Mouse (Mus musculus): ENCODE data around the gene Sowaha. TPM values are rescaled to one million over a fixed set of nuclear protein-coding genes. Genes with fewer than 3 reads are reported as not detected.
A peak's percentile ranks its signal among the peaks of the same experiment; 100 is the strongest.

The Sowaha gene
- polyA plus RNA-seq, 1 experiment: 0.86 TPM

- no peak for DNase-seq
- TF ChIP-seq CTCF (IDR thresholded peaks at IDR 0.05; ENCODE audit: insufficient read depth, low read length) (no peak), POLR2A (IDR thresholded peaks at IDR 0.05; ENCODE audit: borderline replicate concordance, extremely low read depth, low read depth, low read length) (no peak)
Observed at GRCm38 (mm10) chr11:53461727-53462126, 18.3 kb downstream of the Sowaha start.

DNA sequence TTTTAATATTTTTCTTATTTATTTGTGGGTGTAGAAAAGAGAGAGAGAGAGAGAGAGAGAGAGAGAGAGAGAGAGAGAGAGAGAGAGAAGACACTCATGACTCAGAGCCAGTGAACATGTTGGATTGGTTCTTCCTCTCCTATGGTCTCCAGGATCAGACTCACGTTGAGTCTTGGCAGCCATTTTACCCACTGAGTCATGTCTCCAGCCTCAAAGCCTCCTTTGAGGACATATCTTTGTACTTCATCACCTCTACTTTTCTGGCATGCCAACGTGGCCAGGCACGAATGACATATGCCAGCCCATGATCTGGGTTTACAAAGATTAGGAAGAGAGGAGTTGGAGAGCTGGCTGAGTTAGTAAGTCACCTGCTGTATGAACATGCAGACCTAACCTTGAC, 19.9 kb downstream of the Sowaha start:
- no peak for TF ChIP-seq CTCF (IDR thresholded peaks at IDR 0.05; ENCODE audit: insufficient read depth, low read length)
- DNase-seq: no peak
- WGBS: 81% methylated on average over 3 of the region's 3 CpGs
- Histone ChIP-seq H3K4me1 (ENCODE audit: control insufficient read depth, insufficient read depth, low read length) (peaks cover 2% of the 10 kb centered on the region), H3K4me3 (replicated peaks; ENCODE audit: extremely low read depth, low read depth, low read length) (no peak overlapping the region)

More at GRCm38 (mm10) chr11:53461727-53462126, 18.3 kb downstream of the Sowaha start:
- WGBS: 49% methylated on average over 5 of the region's 5 CpGs
- H3K4me3 ChIP-seq (replicated peaks; ENCODE audit: extremely low read depth, low read depth, low read length): no peak overlapping the region
- peaks cover 2% of the 10 kb centered on the region for H3K4me1 ChIP-seq (ENCODE audit: control insufficient read depth, insufficient read depth, low read length)

DNA sequence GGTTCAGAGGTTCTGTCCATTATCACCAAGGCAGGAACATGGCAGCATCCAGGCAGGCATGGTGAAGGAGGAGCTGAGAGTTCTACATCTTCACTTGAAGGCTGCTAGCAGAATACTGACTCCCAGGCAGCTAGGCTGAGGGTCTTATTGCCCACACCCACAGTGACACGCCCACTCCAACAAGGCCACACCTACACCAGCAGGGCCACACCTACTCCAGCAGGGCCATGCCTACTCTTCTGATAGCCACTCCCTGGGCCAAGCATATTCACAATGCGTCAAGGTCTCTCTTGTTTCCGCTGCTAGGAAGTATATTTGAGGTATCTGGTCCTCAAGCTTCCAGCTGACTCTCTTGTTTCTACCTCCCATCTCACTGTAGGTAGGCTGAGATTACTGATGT, 21.1 kb downstream of the Sowaha start:
- no peak for TF ChIP-seq POLR2A (IDR thresholded peaks at IDR 0.05; ENCODE audit: borderline replicate concordance, extremely low read depth, low read depth, low read length)
- no peak for TF ChIP-seq CTCF (IDR thresholded peaks at IDR 0.05; ENCODE audit: insufficient read depth, low read length)
- Histone ChIP-seq H3K4me3 (replicated peaks; ENCODE audit: extremely low read depth, low read depth, low read length) (no peak overlapping the region), H3K4me1 (ENCODE audit: control insufficient read depth, insufficient read depth, low read length) (peaks cover 2% of the 10 kb centered on the region)
- 69% methylated on average over 3 of the region's 3 CpGs for WGBS
- DNase-seq: no peak

DNA sequence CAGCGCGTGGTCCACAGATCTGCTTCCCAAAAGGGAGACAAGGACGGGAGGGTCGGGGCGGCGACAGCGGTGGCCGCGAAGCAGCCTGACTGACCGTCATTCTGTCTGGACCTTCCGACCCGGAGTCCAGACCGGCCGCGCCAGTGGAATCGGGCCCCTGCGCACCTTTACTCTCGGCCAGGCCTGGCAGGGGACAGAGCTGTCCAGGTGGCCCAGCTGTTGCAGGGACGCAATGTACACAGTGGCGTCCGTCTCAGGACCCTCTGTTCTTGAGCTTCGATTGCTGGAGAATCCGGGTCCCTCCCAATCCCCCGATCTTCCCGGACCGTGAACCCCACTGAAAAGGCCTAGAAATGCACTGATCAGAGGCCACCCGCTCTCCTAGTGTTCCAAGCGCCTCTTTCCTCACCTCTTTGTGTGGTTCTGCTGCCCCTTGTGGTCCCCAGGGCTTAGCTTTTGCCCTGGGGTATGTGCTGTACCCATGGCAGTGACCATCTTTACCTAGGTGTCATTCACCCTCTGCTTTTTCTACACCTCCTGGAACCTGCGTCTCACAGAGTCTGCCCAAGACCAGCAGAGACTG, 22.6 kb downstream of the Sowaha start:
- Histone ChIP-seq H3K4me1 (ENCODE audit: control insufficient read depth, insufficient read depth, low read length) (peaks cover 2% of the 10 kb centered on the region; the same call in 1 of the 2 replicates), H3K4me3 (replicated peaks; ENCODE audit: extremely low read depth, low read depth, low read length) (peak overlapping the region; percentile 91)
- TF ChIP-seq POLR2A (IDR thresholded peaks at IDR 0.05; ENCODE audit: borderline replicate concordance, extremely low read depth, low read depth, low read length) (no peak), CTCF (IDR thresholded peaks at IDR 0.05; ENCODE audit: insufficient read depth, low read length) (peak; percentile 34; the same call in 1 of the 2 replicates)
- no peak for DNase-seq
- 13% methylated on average over 29 of the region's 29 CpGs for WGBS

DNA sequence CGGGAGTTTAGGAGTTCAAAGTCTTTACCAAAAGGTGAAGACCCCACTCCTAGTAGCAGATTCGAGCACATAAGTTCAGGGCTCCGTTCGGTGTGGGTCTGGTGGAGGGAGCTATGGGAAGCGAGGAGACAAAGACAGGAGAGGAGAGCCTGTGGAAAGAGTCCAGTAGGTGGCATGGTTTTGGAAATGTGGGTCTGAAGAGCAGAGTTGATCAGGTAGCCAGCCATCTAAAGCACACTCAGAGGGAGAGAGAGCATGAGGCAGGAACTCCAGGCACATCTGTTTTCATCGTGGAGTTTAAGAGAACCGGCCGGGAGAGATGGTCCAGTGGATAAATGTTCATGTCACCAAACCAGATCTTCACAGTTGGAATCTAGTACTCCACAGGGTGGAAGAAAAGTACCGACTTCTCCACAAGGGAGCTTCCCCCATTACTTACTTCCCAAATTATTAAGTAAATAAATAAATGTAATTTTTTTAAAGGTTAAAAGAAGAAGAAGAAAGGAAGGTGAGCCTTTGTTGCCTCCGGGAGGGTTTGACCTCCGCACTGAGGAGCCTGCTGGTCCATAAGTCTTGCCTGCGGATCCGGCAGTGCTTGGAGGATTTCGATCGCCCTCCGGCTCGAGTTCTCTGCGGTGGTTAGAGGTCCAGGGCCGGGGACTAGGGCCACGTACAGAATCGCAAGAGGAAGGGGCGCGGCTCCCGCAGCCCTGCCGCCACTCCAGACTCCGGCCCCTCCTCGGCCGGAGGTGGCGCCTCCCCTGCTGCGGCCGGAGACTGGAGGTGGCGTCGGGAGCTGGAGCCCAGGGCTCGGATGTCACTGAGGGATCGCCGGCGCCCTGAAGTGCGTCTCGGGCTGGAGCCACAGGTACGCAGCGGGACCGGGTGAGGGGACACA, 23.4 kb downstream of the Sowaha start, which contains the start of the genes Gm10447 and Shroom1:
Gm10447 (minus strand) TSS at position 637 of the 898 bp plus-strand sequence.
Shroom1 (plus strand) TSS at position 732 of the 898 bp plus-strand sequence.
- peaks cover 2% of the 10 kb centered on the region; the same call in 1 of the 2 replicates for H3K4me1 ChIP-seq (ENCODE audit: control insufficient read depth, insufficient read depth, low read length)
- TF ChIP-seq CTCF (IDR thresholded peaks at IDR 0.05; ENCODE audit: insufficient read depth, low read length) (peak; percentile 22; the same call in 1 of the 2 replicates), POLR2A (IDR thresholded peaks at IDR 0.05; ENCODE audit: borderline replicate concordance, extremely low read depth, low read depth, low read length) (peak; percentile 25; the same call in 1 of the 2 replicates)
- WGBS: 5% methylated on average over 42 of the region's 42 CpGs
- DNase-seq: peak; percentile 66
- H3K4me3 ChIP-seq (replicated peaks; ENCODE audit: extremely low read depth, low read depth, low read length): peak within 1 kb of the TSS; percentile 91

- DNase-seq: no peak
- WGBS: 74% methylated on average over 5 of the region's 5 CpGs
- TF ChIP-seq POLR2A (IDR thresholded peaks at IDR 0.05; ENCODE audit: borderline replicate concordance, extremely low read depth, low read depth, low read length) (no peak), CTCF (IDR thresholded peaks at IDR 0.05; ENCODE audit: insufficient read depth, low read length) (no peak)
- H3K4me3 ChIP-seq (replicated peaks; ENCODE audit: extremely low read depth, low read depth, low read length): no peak overlapping the region
- H3K4me1 ChIP-seq (ENCODE audit: control insufficient read depth, insufficient read depth, low read length): peaks cover 2% of the 10 kb centered on the region; the same call in 1 of the 2 replicates
Observed at GRCm38 (mm10) chr11:53453031-53453430, 27.0 kb downstream of the Sowaha start.

GRCm38 (mm10) chr11:53452396-53452795, 27.7 kb downstream of the Sowaha start:
- Histone ChIP-seq H3K4me3 (replicated peaks; ENCODE audit: extremely low read depth, low read depth, low read length) (no peak overlapping the region), H3K4me1 (ENCODE audit: control insufficient read depth, insufficient read depth, low read length) (peaks cover under 1% of the 10 kb centered on the region; the same call in 1 of the 2 replicates)
- TF ChIP-seq POLR2A (IDR thresholded peaks at IDR 0.05; ENCODE audit: borderline replicate concordance, extremely low read depth, low read depth, low read length): no peak
- TF ChIP-seq CTCF (IDR thresholded peaks at IDR 0.05; ENCODE audit: insufficient read depth, low read length): no peak
- WGBS: 95% methylated on average over 9 of the region's 9 CpGs
- no peak for DNase-seq

DNA sequence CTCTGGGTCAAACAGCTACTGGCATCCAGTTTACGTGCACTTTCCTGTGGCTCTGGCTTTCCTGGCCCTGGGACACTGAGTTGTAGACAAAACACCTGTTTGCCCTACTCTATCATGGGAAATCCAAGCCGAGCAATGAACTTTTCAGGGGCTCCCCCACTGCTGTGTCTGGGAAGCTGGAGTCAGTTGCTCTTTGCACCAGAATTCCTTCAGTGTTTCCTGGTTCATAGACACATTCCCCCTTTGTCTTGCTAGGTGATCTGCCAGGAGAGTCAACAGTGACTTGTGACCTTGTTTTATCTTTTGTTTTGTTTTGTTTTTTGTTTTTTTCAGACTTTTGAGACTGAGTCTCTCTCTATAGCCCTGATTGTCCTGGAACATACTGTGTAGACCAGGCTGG, 28.7 kb downstream of the Sowaha start:
- DNase-seq: no peak
- TF ChIP-seq CTCF (IDR thresholded peaks at IDR 0.05; ENCODE audit: insufficient read depth, low read length) (no peak), POLR2A (IDR thresholded peaks at IDR 0.05; ENCODE audit: borderline replicate concordance, extremely low read depth, low read depth, low read length) (no peak)
- Histone ChIP-seq H3K4me1 (ENCODE audit: control insufficient read depth, insufficient read depth, low read length) (no peaks in the 10 kb centered on the region; the same call in 1 of the 2 replicates), H3K4me3 (replicated peaks; ENCODE audit: extremely low read depth, low read depth, low read length) (no peak overlapping the region)
- WGBS: 48% methylated on average over 2 of the region's 2 CpGs

DNA sequence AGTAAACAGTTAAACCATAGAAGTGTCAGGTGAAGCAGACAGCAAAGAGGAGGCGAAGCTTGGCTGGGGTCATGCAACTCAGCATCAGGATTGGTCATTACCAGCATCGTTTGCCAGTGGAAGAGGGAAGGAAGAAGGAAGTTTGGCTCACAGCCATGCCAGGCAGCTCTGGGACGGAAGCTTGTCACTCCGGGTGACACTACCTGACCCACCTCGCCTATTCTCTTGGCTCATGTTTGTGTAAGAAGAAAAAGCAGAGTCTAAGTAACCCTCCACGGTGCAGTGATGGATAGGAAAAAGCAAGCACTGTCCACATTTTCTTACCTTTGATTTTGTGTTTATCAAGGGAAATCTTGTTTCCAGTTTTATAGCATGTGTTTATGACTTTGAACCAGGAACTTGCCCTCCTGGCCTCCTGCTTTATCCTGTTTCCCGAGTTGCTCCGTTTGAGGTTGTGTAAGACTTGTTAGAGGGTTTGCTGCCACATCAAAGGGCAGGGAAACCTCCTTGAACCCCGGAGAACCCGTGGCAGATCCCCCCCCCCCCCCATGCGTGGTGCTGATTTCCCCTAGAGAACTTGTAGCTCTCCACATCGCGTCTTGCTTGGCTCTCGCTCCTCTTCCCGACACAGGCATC, 29.9 kb downstream of the Sowaha start:
- no peak for DNase-seq
- TF ChIP-seq POLR2A (IDR thresholded peaks at IDR 0.05; ENCODE audit: borderline replicate concordance, extremely low read depth, low read depth, low read length) (no peak), CTCF (IDR thresholded peaks at IDR 0.05; ENCODE audit: insufficient read depth, low read length) (no peak)
- WGBS: 15% methylated on average over 15 of the region's 15 CpGs
- H3K4me1 ChIP-seq (ENCODE audit: control insufficient read depth, insufficient read depth, low read length): no peaks in the 10 kb centered on the region
- H3K4me3 ChIP-seq (replicated peaks; ENCODE audit: extremely low read depth, low read depth, low read length): no peak overlapping the region

Data from lung, adult 2 months (tissue).